Mouse (Mus musculus) neural tube, embryonic 14.5 days (tissue): ENCODE data around the gene Ubap1l. TPM values are rescaled to one million over a fixed set of nuclear protein-coding genes. Genes with fewer than 3 reads are reported as not detected.

ENCODE experiments used
- ATAC-seq: fragments of 200-750 bp; cut with Nextera tagmentation; 2 replicates; pipeline ENCODE4 v1.8.0; 2017; ENCODE audit warnings: low read depth, mild to moderate bottlenecking, moderate TSS enrichment, moderate library complexity
- H3K27ac ChIP-seq: fragments of 300-500 bp; sonication (generic); 2 replicates; pipeline ENCODE4 v1.5.1; 2014; ENCODE audit warnings: low read depth, mild to moderate bottlenecking, control low read depth, low read length, moderate library complexity, mixed read lengths
- H3K27me3 ChIP-seq: fragments of 300-500 bp; sonication (generic); 2 replicates; pipeline ENCODE4 v1.6.1; 2014; ENCODE audit warnings: low read length; ENCODE audit not compliant: control insufficient read depth, insufficient read depth
- H3K36me3 ChIP-seq: fragments of 300-500 bp; sonication (generic); 2 replicates; pipeline ENCODE4 v1.6.1; 2014; ENCODE audit warnings: low read length, mixed read lengths; ENCODE audit not compliant: control insufficient read depth, insufficient read depth
- H3K4me1 ChIP-seq: fragments of 300-500 bp; sonication (generic); 2 replicates; pipeline ENCODE4 v1.6.1; 2014; ENCODE audit warnings: low read length; ENCODE audit not compliant: control insufficient read depth, insufficient read depth
- H3K4me2 ChIP-seq: fragments of 300-500 bp; sonication (generic); 2 replicates; pipeline ENCODE4 v1.6.1; 2014; ENCODE audit warnings: mild to moderate bottlenecking, low read depth, low read length, control low read depth
- H3K4me3 ChIP-seq: fragments of 300-500 bp; sonication (generic); 2 replicates; pipeline ENCODE4 v1.5.1; 2014; ENCODE audit warnings: low read depth, low read length, control low read depth, mixed read lengths
- H3K9ac ChIP-seq: fragments of 300-500 bp; sonication (generic); replicated peaks from 2 replicates; pipeline ENCODE4 v1.6.1; 2014; ENCODE audit warnings: low read depth, mild to moderate bottlenecking, control low read depth, low read length, mixed read lengths
- H3K9me3 ChIP-seq: fragments of 300-500 bp; sonication (generic); 2 replicates; pipeline ENCODE4 v1.6.1; 2016; ENCODE audit warnings: low read length; ENCODE audit not compliant: control insufficient read depth
- WGBS: fragments of 180-500 bp; shearing (Covaris S2); extraction: QIAGEN DNeasy Blood & Tissue Kit; methylation state at CpG from one replicate; pipeline ENCODE4 v1.1.7; 2014; 5-methylcytosine and 5-hydroxymethylcytosine counted together
- polyA plus RNA-seq: library from polyadenylated mRNA; unstranded; fragments of >200 nt; fragmentation: Nextera tagmentation; extraction: Ambion mirVana; gene quantifications from 2 replicates; pipeline ENCODE4 v1.2.1, GENCODE M21; 2014

Gene Ubap1l
- polyA plus RNA-seq, 1 experiment from 2014 or later, result 7.2 TPM

- WGBS, result 94% methylated on average over 7 of the region's 7 CpGs
- Histone ChIP-seq H3K4me1 (no peaks in the 10 kb centered on the region), H3K36me3 (peaks cover 13% of the 10 kb centered on the region), H3K27me3 (no peaks in the 10 kb centered on the region), H3K4me3 (no peak overlapping the region), H3K4me2 (no peak overlapping the region), H3K27ac (no peak overlapping the region), H3K9ac (no peak overlapping the region), H3K9me3 (no peaks in the 10 kb centered on the region)
- no peak for ATAC-seq
Measured at GRCm38 (mm10) chr9:65365721-65366120, 4.9 kb downstream of the Ubap1l start.

- no peak for ATAC-seq
- no peak overlapping the region for H3K9ac ChIP-seq
- H3K27ac ChIP-seq, result no peak overlapping the region
- H3K4me1 ChIP-seq, result no peaks in the 10 kb centered on the region
- no peak overlapping the region for H3K4me3 ChIP-seq
- H3K36me3 ChIP-seq, result no peaks in the 10 kb centered on the region; the same call in 1 of the 2 replicates
- WGBS, result 80% methylated on average over 24 of the region's 24 CpGs
- no peak overlapping the region for H3K4me2 ChIP-seq
- H3K27me3 ChIP-seq, result no peaks in the 10 kb centered on the region
- no peaks in the 10 kb centered on the region for H3K9me3 ChIP-seq
Measured at GRCm38 (mm10) chr9:65371756-65372155, 10.9 kb downstream of the Ubap1l start.

- Histone ChIP-seq H3K27ac (no peak overlapping the region), H3K4me2 (no peak overlapping the region), H3K4me1 (no peaks in the 10 kb centered on the region), H3K36me3 (no peaks in the 10 kb centered on the region; the same call in 1 of the 2 replicates), H3K9me3 (no peaks in the 10 kb centered on the region), H3K9ac (no peak overlapping the region), H3K4me3 (no peak overlapping the region), H3K27me3 (no peaks in the 10 kb centered on the region)
- WGBS, result 76% methylated on average over 4 of the region's 4 CpGs
- ATAC-seq, result no peak
Measured at GRCm38 (mm10) chr9:65372449-65372848, 11.6 kb downstream of the Ubap1l start.

GRCm38 (mm10) chr9:65374468-65375162, 13.8 kb downstream of the Ubap1l start:
- no peaks in the 10 kb centered on the region; the same call in 1 of the 2 replicates for H3K36me3 ChIP-seq
- 82% methylated on average over 5 of the region's 5 CpGs for WGBS

GRCm38 (mm10) chr9:65375163-65375934, 14.5 kb downstream of the Ubap1l start:
- no peaks in the 10 kb centered on the region for H3K27me3 ChIP-seq
- 75% methylated on average over 9 of the region's 9 CpGs for WGBS
- H3K4me3 ChIP-seq, result no peak overlapping the region
- no peak overlapping the region for H3K9ac ChIP-seq
- ATAC-seq, result no peak
- no peak overlapping the region for H3K4me2 ChIP-seq
- H3K27ac ChIP-seq, result no peak overlapping the region
- no peaks in the 10 kb centered on the region; the same call in 1 of the 2 replicates for H3K36me3 ChIP-seq
- no peaks in the 10 kb centered on the region for H3K4me1 ChIP-seq
- no peaks in the 10 kb centered on the region for H3K9me3 ChIP-seq

More at GRCm38 (mm10) chr9:65374468-65375162, 13.8 kb downstream of the Ubap1l start:
- Histone ChIP-seq H3K9ac (no peak overlapping the region), H3K4me2 (no peak overlapping the region), H3K9me3 (no peaks in the 10 kb centered on the region), H3K27me3 (no peaks in the 10 kb centered on the region), H3K4me1 (no peaks in the 10 kb centered on the region), H3K4me3 (no peak overlapping the region), H3K27ac (no peak overlapping the region)
- ATAC-seq, result no peak

GRCm38 (mm10) chr9:65381017-65381590, 20.3 kb downstream of the Ubap1l start:
- no peak for ATAC-seq
- WGBS, result 81% methylated on average over 4 of the region's 4 CpGs
- Histone ChIP-seq H3K4me3 (no peak overlapping the region), H3K9ac (no peak overlapping the region), H3K27ac (no peak overlapping the region), H3K27me3 (no peaks in the 10 kb centered on the region), H3K9me3 (no peaks in the 10 kb centered on the region), H3K4me2 (no peak overlapping the region), H3K4me1 (no peaks in the 10 kb centered on the region), H3K36me3 (no peaks in the 10 kb centered on the region; the same call in 1 of the 2 replicates)

GRCm38 (mm10) chr9:65382031-65382750, 21.4 kb downstream of the Ubap1l start:
- ATAC-seq, result no peak
- WGBS, result 82% methylated on average over 6 of the region's 6 CpGs
- H3K36me3 ChIP-seq, result no peaks in the 10 kb centered on the region; the same call in 1 of the 2 replicates
- no peak overlapping the region for H3K4me2 ChIP-seq
- no peaks in the 10 kb centered on the region for H3K9me3 ChIP-seq
- H3K9ac ChIP-seq, result no peak overlapping the region
- H3K4me3 ChIP-seq, result no peak overlapping the region
- H3K4me1 ChIP-seq, result no peaks in the 10 kb centered on the region
- no peak overlapping the region for H3K27ac ChIP-seq
- no peaks in the 10 kb centered on the region for H3K27me3 ChIP-seq

- Histone ChIP-seq H3K9ac (no peak overlapping the region), H3K4me2 (no peak overlapping the region), H3K4me3 (no peak overlapping the region), H3K27ac (no peak overlapping the region), H3K9me3 (no peaks in the 10 kb centered on the region), H3K36me3 (no peaks in the 10 kb centered on the region; the same call in 1 of the 2 replicates), H3K4me1 (no peaks in the 10 kb centered on the region), H3K27me3 (no peaks in the 10 kb centered on the region)
- ATAC-seq, result no peak
- 58% methylated on average over 3 of the region's 3 CpGs for WGBS
Measured at GRCm38 (mm10) chr9:65382751-65383097, 21.9 kb downstream of the Ubap1l start.
